Mouse (Mus musculus): ENCODE measurements around the gene Nf2. TPM values are rescaled to one million over a fixed set of nuclear protein-coding genes. Genes with fewer than 3 reads are reported as not detected.

The Nf2 gene
- polyA plus RNA-seq, 3 experiments from 2014 or later: 18.7 to 22.5 (median 19.3) TPM

DNA sequence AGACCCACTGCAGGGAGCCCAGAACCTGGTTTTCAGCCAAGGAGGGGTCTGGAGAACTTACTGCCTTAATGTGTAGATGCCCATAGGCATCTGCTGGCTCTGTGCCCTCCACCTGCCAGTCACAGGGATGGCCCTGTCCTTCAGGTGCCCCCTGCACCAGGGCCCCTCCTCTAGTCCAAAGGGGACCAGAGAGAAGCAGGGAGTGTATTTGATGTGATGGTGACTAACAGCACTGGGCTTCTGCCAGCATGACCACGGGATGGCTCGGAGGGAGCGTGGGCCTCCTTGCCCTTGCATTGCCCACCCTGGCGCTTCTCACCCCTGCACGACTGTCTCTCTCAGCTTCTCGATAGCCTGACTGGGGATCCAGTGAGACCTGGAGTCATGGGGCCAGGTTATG lies 104.6 kb downstream of the Nf2 start:
- no peak for ATAC-seq

- ATAC-seq: no peak
Measured at GRCm38 (mm10) chr11:4740785-4741184, 108.6 kb downstream of the Nf2 start.

- no peak for ATAC-seq
Measured at GRCm38 (mm10) chr11:4738719-4739118, 110.6 kb downstream of the Nf2 start.

GRCm38 (mm10) chr11:4737682-4738081 lies 111.7 kb downstream of the Nf2 start:
- no peak for ATAC-seq

GRCm38 (mm10) chr11:4736355-4736754 lies 113.0 kb downstream of the Nf2 start:
- ATAC-seq: no peak

GRCm38 (mm10) chr11:4734179-4734578 lies 115.2 kb downstream of the Nf2 start:
- no peak for ATAC-seq

GRCm38 (mm10) chr11:4731781-4732180 lies 117.6 kb downstream of the Nf2 start:
- no peak for ATAC-seq

GRCm38 (mm10) chr11:4730913-4731312 lies 118.4 kb downstream of the Nf2 start:
- ATAC-seq: no peak

DNA sequence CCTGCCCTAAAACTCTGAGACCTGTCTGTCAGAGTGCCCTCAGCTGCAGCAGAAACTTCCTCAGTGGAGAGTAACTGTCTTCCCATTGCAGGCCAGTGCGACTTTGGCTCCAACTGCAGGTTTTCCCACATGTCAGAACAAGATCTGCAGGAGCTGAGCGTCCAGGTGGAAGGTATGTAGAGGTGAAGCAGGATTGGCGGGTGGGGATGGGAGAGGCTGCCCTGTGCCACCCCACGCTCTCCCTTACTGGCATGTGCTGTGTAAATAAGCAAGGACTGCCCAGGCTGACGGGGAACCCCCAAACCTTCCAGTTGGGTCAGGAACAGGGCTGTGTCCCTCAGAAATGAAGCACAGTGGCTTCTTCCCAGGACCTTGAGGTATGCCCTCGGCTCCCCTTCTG lies 119.2 kb downstream of the Nf2 start:
- no peak for ATAC-seq

- no peak for ATAC-seq
Measured at GRCm38 (mm10) chr11:4729603-4730002, 119.7 kb downstream of the Nf2 start.

DNA sequence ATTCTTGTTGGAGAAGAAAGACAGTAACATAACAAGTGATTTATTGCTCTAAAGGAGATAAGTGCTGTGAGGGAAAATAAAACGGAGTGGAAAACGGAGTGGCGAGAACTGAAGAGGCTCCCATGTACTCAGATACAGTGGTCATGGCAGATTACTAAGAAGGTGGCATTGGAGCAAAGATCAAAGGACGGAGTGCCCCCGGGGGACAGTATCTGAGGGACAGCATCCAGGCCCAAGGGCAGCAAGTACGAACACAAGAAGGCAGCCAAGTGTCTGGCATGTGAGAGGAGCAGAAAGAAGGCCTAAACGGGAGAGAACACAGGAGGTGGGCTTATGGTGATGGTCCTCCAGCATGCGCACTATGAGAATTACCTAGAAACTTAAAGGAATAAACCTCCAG lies 127.6 kb downstream of the Nf2 start:
- no peak for ATAC-seq

- no peak for ATAC-seq
Measured at GRCm38 (mm10) chr11:4720900-4721580, 128.3 kb downstream of the Nf2 start.

GRCm38 (mm10) chr11:4720393-4720792 lies 128.9 kb downstream of the Nf2 start:
- no peak for ATAC-seq

DNA sequence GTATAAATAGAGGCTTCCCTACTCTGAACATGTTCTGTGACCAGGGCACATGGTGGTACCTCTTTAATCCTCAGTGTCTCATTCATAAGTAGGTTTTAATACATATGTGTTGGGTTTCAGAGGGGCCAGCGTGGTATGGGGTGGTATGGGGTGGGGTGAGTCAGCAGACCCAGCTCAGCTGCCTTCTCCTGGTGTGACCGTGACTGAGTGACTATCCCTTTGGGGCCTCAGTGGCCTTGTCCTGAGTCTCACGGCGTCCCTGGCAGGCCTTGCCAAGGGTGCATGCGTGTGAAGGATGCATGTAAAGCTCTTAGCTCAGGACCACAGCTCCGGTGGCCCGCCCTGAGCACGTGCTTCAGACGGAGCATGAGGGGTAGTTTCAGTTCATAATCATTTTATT lies 129.4 kb downstream of the Nf2 start:
- ATAC-seq: no peak

GRCm38 (mm10) chr11:4718548-4718947 lies 130.8 kb downstream of the Nf2 start:
- no peak for ATAC-seq

GRCm38 (mm10) chr11:4716530-4717236 lies 132.7 kb downstream of the Nf2 start:
- ATAC-seq: no peak

Other genes with a start within 250 kb of the Nf2 start
- not detected for gene Gm11032, start 229.5 kb downstream of the Nf2 start, polyA plus RNA-seq (2017; shearing (Covaris generic))
- 10 to 100 TPM; 31.0 to 32.0 (median 31.7) TPM for gene Ascc2, start 211.8 kb downstream of the Nf2 start, polyA plus RNA-seq (2017; shearing (Covaris generic))
- gene Uqcr10, start 145.2 kb downstream of the Nf2 start, polyA plus RNA-seq (2017; shearing (Covaris generic)): 100 to 1,000 TPM; 424 to 529 (median 465) TPM
- gene Zmat5, start 144.9 kb downstream of the Nf2 start, polyA plus RNA-seq (2017; shearing (Covaris generic)): 100 to 1,000 TPM; 125 to 146 (median 127) TPM
- gene Cabp7, start 102.8 kb downstream of the Nf2 start, polyA plus RNA-seq (2017; shearing (Covaris generic)): under 1 TPM in 2 of 3 experiments, not detected in 1; 0.34 to 0.37 TPM
- 10 to 100 TPM; 39.9 to 64.8 (median 57.5) TPM for gene Nipsnap1, start 24.4 kb upstream of the Nf2 start, polyA plus RNA-seq (2017; shearing (Covaris generic))
- 10 to 100 TPM; 32.7 to 43.7 (median 36.2) TPM for gene Thoc5, start 45.8 kb upstream of the Nf2 start, polyA plus RNA-seq (2017; shearing (Covaris generic))
- 1 to 10 TPM; 6.4 to 7.0 (median 6.4) TPM for gene Nefh, start 98.5 kb upstream of the Nf2 start, polyA plus RNA-seq (2017; shearing (Covaris generic))
- gene Ap1b1, start 137.3 kb upstream of the Nf2 start, polyA plus RNA-seq (2017; shearing (Covaris generic)): 10 to 100 TPM; 48.9 to 55.5 (median 50.0) TPM
- gene Rasl10a, start 208.6 kb upstream of the Nf2 start, polyA plus RNA-seq (2017; shearing (Covaris generic)): not detected
- under 1 TPM; 0.58 to 0.94 (median 0.91) TPM for gene Gas2l1, start 215.8 kb upstream of the Nf2 start, polyA plus RNA-seq (2017; shearing (Covaris generic))
- gene Rhbdd3, start 249.4 kb upstream of the Nf2 start, polyA plus RNA-seq (2017; shearing (Covaris generic)): 1 to 10 TPM; 3.3 to 4.6 (median 4.6) TPM
- 100 to 1,000 TPM; 136 to 174 (median 140) TPM for gene Ewsr1, start 249.7 kb upstream of the Nf2 start, polyA plus RNA-seq (2017; shearing (Covaris generic))